Mouse (Mus musculus): ENCODE results near the gene Olfr818. TPM values are rescaled to one million over a fixed set of nuclear protein-coding genes. Genes with fewer than 3 reads are reported as not detected.
"Not testable (repeated sequence)": the region's sequence is repeated elsewhere in the genome, so short reads cannot be mapped to it uniquely, and the experiment has no call there.

Olfr818 gene
- not detected in 2 replicates for polyA plus RNA-seq (2014; fragmentation: Nextera tagmentation; extraction: Ambion mirVana)

DNA sequence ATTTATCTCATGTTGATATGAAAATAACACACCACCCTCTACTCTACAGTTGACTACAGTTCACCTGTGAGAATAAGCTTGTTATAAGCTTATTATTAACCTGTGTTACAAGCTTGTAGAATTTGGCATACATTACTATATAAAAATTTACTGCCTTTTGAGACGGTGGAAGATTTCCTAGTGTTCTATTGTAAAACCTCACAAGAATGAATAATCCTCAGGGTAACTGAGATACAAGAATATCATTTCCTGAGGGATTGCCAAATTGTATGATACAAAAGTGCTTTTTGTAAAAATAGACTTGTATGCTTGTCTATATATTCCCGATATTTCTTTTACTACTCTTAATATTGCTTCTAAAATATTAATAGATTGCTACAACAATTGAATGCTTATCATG is at the start of gene Olfr818:
Gene Olfr818, minus strand, starts transcription at position 101 of the 400 bp plus-strand sequence.
- no peak within 1 kb of the TSS for H3K9ac ChIP-seq (ENCODE audit: low read length)
- no peaks in the 10 kb centered on the region for H3K9me3 ChIP-seq (ENCODE audit: control insufficient read depth, low read length)
- WGBS = 89% methylated on average over 2 of the region's 2 CpGs
- H3K27me3 ChIP-seq (ENCODE audit: control insufficient read depth, insufficient read depth, low read length) = no peaks in the 10 kb centered on the region
- H3K36me3 ChIP-seq (ENCODE audit: control insufficient read depth, insufficient read depth, low read length) = no peaks in the 10 kb centered on the region
- ATAC-seq (ENCODE audit: insufficient number of reproducible peaks, insufficient read depth, low FRiP score, low read depth) = no peak
- no peak within 1 kb of the TSS for H3K4me3 ChIP-seq (ENCODE audit: control insufficient read depth in 1 of 2, insufficient read depth in 1 of 2, low read depth in 1 of 2, low read length in 2 of 2)
- no peaks in the 10 kb centered on the region for H3K4me1 ChIP-seq (ENCODE audit: control insufficient read depth in 2 of 2, insufficient read depth in 2 of 2, low read length in 2 of 2)
- H3K27ac ChIP-seq (replicated peaks in 1 of 2; ENCODE audit: control insufficient read depth in 1 of 2, insufficient read depth in 1 of 2, low read depth in 2 of 2, low read length in 2 of 2) = no peak within 1 kb of the TSS
- no peak within 1 kb of the TSS for H3K4me2 ChIP-seq (ENCODE audit: low read length)

DNA sequence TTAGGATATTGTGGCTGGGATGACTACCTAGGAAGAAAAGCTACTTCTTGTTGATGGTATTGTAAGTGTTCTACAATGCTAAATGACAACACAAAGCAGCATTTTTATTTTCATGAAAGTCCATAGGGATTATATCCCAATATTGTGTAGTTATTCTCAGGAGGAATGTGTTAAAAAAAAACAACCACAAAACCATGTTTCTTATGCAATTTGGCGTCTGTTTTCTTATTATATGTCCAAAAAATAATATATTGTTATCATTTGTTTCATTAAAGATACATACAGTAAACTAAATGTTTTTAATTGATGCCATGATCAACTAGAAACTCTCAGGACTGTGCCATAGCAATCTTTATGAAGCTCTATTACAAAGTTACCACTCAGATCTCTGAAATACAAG is 36.1 kb upstream of the Olfr818 start, which contains the start of gene Gm10310:
Gene Gm10310, minus strand, starts transcription at position 101 of the 400 bp plus-strand sequence.
- H3K4me2 ChIP-seq (ENCODE audit: low read length); H3K27ac ChIP-seq (replicated peaks in 1 of 2; ENCODE audit: control insufficient read depth in 1 of 2, insufficient read depth in 1 of 2, low read depth in 2 of 2, low read length in 2 of 2); H3K4me1 ChIP-seq (ENCODE audit: control insufficient read depth in 2 of 2, insufficient read depth in 2 of 2, low read length in 2 of 2); H3K9ac ChIP-seq (ENCODE audit: low read length); H3K27me3 ChIP-seq (ENCODE audit: control insufficient read depth, insufficient read depth, low read length); H3K36me3 ChIP-seq (ENCODE audit: control insufficient read depth, insufficient read depth, low read length); ATAC-seq (ENCODE audit: insufficient number of reproducible peaks, insufficient read depth, low FRiP score, low read depth); H3K9me3 ChIP-seq (ENCODE audit: control insufficient read depth, low read length); H3K4me3 ChIP-seq (ENCODE audit: control insufficient read depth in 1 of 2, insufficient read depth in 1 of 2, low read depth in 1 of 2, low read length in 2 of 2): not testable (repeated sequence)
- no CpG with 5 or more reads among the region's 1 CpGs for WGBS

DNA sequence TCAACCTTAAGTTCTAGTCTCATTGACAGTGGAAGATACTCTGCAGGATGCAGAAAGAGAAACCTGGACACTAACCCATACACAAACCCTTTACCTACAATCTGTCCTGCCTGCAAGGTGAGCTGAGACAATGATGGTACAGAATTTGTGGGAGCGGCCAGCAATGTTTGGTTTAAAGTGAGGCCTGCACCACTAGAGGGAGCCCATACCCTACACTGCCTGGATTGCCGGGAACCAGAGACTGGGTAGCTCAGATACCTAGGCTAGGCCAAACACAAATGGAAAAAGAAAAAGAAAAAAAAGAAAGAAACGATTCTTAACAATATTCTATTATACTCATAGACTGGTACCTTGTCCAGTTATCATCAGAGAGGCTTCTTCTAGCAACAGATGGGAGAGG is 33.0 kb upstream of the Olfr818 start:
- not testable (repeated sequence) for H3K9ac ChIP-seq (ENCODE audit: low read length); H3K4me3 ChIP-seq (ENCODE audit: control insufficient read depth in 1 of 2, insufficient read depth in 1 of 2, low read depth in 1 of 2, low read length in 2 of 2); H3K9me3 ChIP-seq (ENCODE audit: control insufficient read depth, low read length); H3K4me1 ChIP-seq (ENCODE audit: control insufficient read depth in 2 of 2, insufficient read depth in 2 of 2, low read length in 2 of 2); H3K36me3 ChIP-seq (ENCODE audit: control insufficient read depth, insufficient read depth, low read length); H3K4me2 ChIP-seq (ENCODE audit: low read length); H3K27ac ChIP-seq (replicated peaks in 1 of 2; ENCODE audit: control insufficient read depth in 1 of 2, insufficient read depth in 1 of 2, low read depth in 2 of 2, low read length in 2 of 2); H3K27me3 ChIP-seq (ENCODE audit: control insufficient read depth, insufficient read depth, low read length); ATAC-seq (ENCODE audit: insufficient number of reproducible peaks, insufficient read depth, low FRiP score, low read depth)
- WGBS = no CpG with 5 or more reads among the region's 3 CpGs

DNA sequence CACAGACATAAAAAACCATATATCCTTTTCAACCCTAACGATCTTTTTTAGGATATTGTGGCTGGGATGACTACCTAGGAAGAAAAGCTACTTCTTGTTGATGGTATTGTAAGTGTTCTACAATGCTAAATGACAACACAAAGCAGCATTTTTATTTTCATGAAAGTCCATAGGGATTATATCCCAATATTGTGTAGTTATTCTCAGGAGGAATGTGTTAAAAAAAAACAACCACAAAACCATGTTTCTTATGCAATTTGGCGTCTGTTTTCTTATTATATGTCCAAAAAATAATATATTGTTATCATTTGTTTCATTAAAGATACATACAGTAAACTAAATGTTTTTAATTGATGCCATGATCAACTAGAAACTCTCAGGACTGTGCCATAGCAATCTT is 27.1 kb upstream of the Olfr818 start, which contains the start of gene Olfr247:
Gene Olfr247, minus strand, starts transcription at position 101 of the 400 bp plus-strand sequence.
- not testable (repeated sequence) for H3K36me3 ChIP-seq (ENCODE audit: control insufficient read depth, insufficient read depth, low read length); H3K9me3 ChIP-seq (ENCODE audit: control insufficient read depth, low read length); H3K9ac ChIP-seq (ENCODE audit: low read length); H3K27ac ChIP-seq (replicated peaks in 1 of 2; ENCODE audit: control insufficient read depth in 1 of 2, insufficient read depth in 1 of 2, low read depth in 2 of 2, low read length in 2 of 2); ATAC-seq (ENCODE audit: insufficient number of reproducible peaks, insufficient read depth, low FRiP score, low read depth); H3K27me3 ChIP-seq (ENCODE audit: control insufficient read depth, insufficient read depth, low read length); H3K4me3 ChIP-seq (ENCODE audit: control insufficient read depth in 1 of 2, insufficient read depth in 1 of 2, low read depth in 1 of 2, low read length in 2 of 2); H3K4me1 ChIP-seq (ENCODE audit: control insufficient read depth in 2 of 2, insufficient read depth in 2 of 2, low read length in 2 of 2); H3K4me2 ChIP-seq (ENCODE audit: low read length)
- WGBS = no CpG with 5 or more reads among the region's 2 CpGs

DNA sequence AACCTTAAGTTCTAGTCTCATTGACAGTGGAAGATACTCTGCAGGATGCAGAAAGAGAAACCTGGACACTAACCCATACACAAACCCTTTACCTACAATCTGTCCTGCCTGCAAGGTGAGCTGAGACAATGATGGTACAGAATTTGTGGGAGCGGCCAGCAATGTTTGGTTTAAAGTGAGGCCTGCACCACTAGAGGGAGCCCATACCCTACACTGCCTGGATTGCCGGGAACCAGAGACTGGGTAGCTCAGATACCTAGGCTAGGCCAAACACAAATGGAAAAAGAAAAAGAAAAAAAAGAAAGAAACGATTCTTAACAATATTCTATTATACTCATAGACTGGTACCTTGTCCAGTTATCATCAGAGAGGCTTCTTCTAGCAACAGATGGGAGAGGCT is 24.1 kb upstream of the Olfr818 start:
- not testable (repeated sequence) for H3K4me3 ChIP-seq (ENCODE audit: control insufficient read depth in 1 of 2, insufficient read depth in 1 of 2, low read depth in 1 of 2, low read length in 2 of 2); H3K9ac ChIP-seq (ENCODE audit: low read length); H3K27me3 ChIP-seq (ENCODE audit: control insufficient read depth, insufficient read depth, low read length); H3K4me2 ChIP-seq (ENCODE audit: low read length); H3K9me3 ChIP-seq (ENCODE audit: control insufficient read depth, low read length); H3K36me3 ChIP-seq (ENCODE audit: control insufficient read depth, insufficient read depth, low read length); H3K27ac ChIP-seq (replicated peaks in 1 of 2; ENCODE audit: control insufficient read depth in 1 of 2, insufficient read depth in 1 of 2, low read depth in 2 of 2, low read length in 2 of 2); H3K4me1 ChIP-seq (ENCODE audit: control insufficient read depth in 2 of 2, insufficient read depth in 2 of 2, low read length in 2 of 2); ATAC-seq (ENCODE audit: insufficient number of reproducible peaks, insufficient read depth, low FRiP score, low read depth)
- no CpG with 5 or more reads among the region's 3 CpGs for WGBS

DNA sequence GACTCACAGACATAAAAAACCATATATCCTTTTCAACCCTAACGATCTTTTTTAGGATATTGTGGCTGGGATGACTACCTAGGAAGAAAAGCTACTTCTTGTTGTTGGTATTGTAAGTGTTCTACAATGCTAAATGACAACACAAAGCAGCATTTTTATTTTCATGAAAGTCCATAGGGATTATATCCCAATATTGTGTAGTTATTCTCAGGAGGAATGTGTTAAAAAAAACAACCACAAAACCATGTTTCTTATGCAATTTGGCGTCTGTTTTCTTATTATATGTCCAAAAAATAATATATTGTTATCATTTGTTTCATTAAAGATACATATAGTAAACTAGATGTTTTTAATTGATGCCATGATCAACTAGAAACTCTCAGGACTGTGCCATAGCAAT is 18.3 kb upstream of the Olfr818 start, which contains the start of gene Olfr819:
Gene Olfr819, minus strand, starts transcription at position 101 of the 400 bp plus-strand sequence.
- not testable (repeated sequence) for H3K4me3 ChIP-seq (ENCODE audit: control insufficient read depth in 1 of 2, insufficient read depth in 1 of 2, low read depth in 1 of 2, low read length in 2 of 2); H3K4me2 ChIP-seq (ENCODE audit: low read length); H3K9ac ChIP-seq (ENCODE audit: low read length); ATAC-seq (ENCODE audit: insufficient number of reproducible peaks, insufficient read depth, low FRiP score, low read depth); H3K4me1 ChIP-seq (ENCODE audit: control insufficient read depth in 2 of 2, insufficient read depth in 2 of 2, low read length in 2 of 2); H3K36me3 ChIP-seq (ENCODE audit: control insufficient read depth, insufficient read depth, low read length); H3K9me3 ChIP-seq (ENCODE audit: control insufficient read depth, low read length); H3K27ac ChIP-seq (replicated peaks in 1 of 2; ENCODE audit: control insufficient read depth in 1 of 2, insufficient read depth in 1 of 2, low read depth in 2 of 2, low read length in 2 of 2); H3K27me3 ChIP-seq (ENCODE audit: control insufficient read depth, insufficient read depth, low read length)
- 68% methylated on average over 2 of the region's 2 CpGs for WGBS

DNA sequence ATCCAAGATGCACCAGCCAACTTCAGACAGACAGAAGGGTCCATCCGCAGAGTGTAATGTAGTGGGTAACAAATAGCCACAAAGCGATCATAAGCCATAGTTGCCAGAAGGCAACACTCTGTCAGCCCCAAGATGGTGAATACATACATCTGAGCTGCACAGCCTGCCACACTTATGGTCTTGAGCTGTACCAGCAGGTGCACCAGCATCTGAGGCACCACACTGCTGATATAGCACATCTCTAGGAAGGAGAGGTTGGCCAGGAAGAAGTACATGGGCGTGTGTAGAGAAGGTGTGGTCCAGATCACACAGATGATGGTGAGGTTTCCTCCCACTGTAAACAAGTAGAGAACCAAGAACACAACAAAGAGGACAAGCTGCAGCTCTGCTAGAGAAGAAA is 17.3 kb upstream of the Olfr818 start:
- not testable (repeated sequence) for H3K36me3 ChIP-seq (ENCODE audit: control insufficient read depth, insufficient read depth, low read length); H3K9ac ChIP-seq (ENCODE audit: low read length); H3K27ac ChIP-seq (replicated peaks in 1 of 2; ENCODE audit: control insufficient read depth in 1 of 2, insufficient read depth in 1 of 2, low read depth in 2 of 2, low read length in 2 of 2); H3K4me3 ChIP-seq (ENCODE audit: control insufficient read depth in 1 of 2, insufficient read depth in 1 of 2, low read depth in 1 of 2, low read length in 2 of 2); H3K4me1 ChIP-seq (ENCODE audit: control insufficient read depth in 2 of 2, insufficient read depth in 2 of 2, low read length in 2 of 2); H3K4me2 ChIP-seq (ENCODE audit: low read length); H3K9me3 ChIP-seq (ENCODE audit: control insufficient read depth, low read length); ATAC-seq (ENCODE audit: insufficient number of reproducible peaks, insufficient read depth, low FRiP score, low read depth); H3K27me3 ChIP-seq (ENCODE audit: control insufficient read depth, insufficient read depth, low read length)
- WGBS = 100% methylated on average over 2 of the region's 3 CpGs

DNA sequence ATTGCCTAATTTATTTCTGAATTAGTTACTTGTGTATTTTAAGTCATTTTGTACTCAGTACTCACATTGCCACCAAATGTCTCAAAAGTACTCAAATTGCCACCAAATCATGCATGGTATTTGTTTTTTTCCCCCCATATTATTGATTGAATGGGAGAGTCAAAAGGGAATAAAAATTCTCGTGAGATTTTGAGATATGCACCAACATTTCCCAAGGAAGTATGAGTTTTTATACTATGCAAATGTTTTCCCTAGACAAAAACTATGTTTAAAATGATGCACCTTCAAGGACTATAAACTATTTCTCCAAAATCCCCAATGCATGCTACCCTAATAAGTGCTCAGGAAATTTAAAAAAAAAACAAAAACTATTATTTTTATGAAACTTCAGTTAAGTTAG is 33.4 kb downstream of the Olfr818 start, which contains the start of gene Olfr816:
Gene Olfr816, minus strand, starts transcription at position 101 of the 400 bp plus-strand sequence.
- no peaks in the 10 kb centered on the region for H3K9me3 ChIP-seq (ENCODE audit: control insufficient read depth, low read length)
- 62% methylated on average over 1 of the region's 1 CpGs for WGBS
- H3K36me3 ChIP-seq (ENCODE audit: control insufficient read depth, insufficient read depth, low read length) = no peaks in the 10 kb centered on the region
- ATAC-seq (ENCODE audit: insufficient number of reproducible peaks, insufficient read depth, low FRiP score, low read depth) = no peak
- H3K9ac ChIP-seq (ENCODE audit: low read length) = no peak within 1 kb of the TSS
- no peak within 1 kb of the TSS for H3K4me2 ChIP-seq (ENCODE audit: low read length)
- no peak within 1 kb of the TSS for H3K4me3 ChIP-seq (ENCODE audit: control insufficient read depth in 1 of 2, insufficient read depth in 1 of 2, low read depth in 1 of 2, low read length in 2 of 2)
- no peak within 1 kb of the TSS for H3K27ac ChIP-seq (replicated peaks in 1 of 2; ENCODE audit: control insufficient read depth in 1 of 2, insufficient read depth in 1 of 2, low read depth in 2 of 2, low read length in 2 of 2)
- no peaks in the 10 kb centered on the region for H3K27me3 ChIP-seq (ENCODE audit: control insufficient read depth, insufficient read depth, low read length)
- no peaks in the 10 kb centered on the region for H3K4me1 ChIP-seq (ENCODE audit: control insufficient read depth in 2 of 2, insufficient read depth in 2 of 2, low read length in 2 of 2)
